Mouse (Mus musculus) stomach, embryonic 14.5 days (tissue): ENCODE measurements around the gene Crygn. TPM values are rescaled to one million over a fixed set of nuclear protein-coding genes. Genes with fewer than 3 reads are reported as not detected.

Source experiments
- ATAC-seq: fragments of 200-750 bp; cut with Nextera tagmentation; 2 replicates; pipeline ENCODE4 v1.8.0; 2017; ENCODE audit warnings: low read depth, moderate TSS enrichment; ENCODE audit not compliant: insufficient number of reproducible peaks, insufficient read depth, low FRiP score
- H3K27ac ChIP-seq: fragments of 300-500 bp; sonication (generic); 2 replicates; pipeline ENCODE4 v1.5.1; 2014; ENCODE audit warnings: mild to moderate bottlenecking, low read length, moderate library complexity, mixed read lengths
- H3K27me3 ChIP-seq: fragments of 300-500 bp; sonication (generic); 2 replicates; pipeline ENCODE4 v1.6.1; 2014; ENCODE audit warnings: low read length, control low read depth, mixed read lengths; ENCODE audit not compliant: control insufficient read depth, insufficient read depth
- H3K36me3 ChIP-seq: fragments of 300-500 bp; sonication (generic); 2 replicates; pipeline ENCODE4 v1.6.1; 2014; ENCODE audit warnings: mild to moderate bottlenecking, control low read depth, low read length, moderate library complexity, mixed read lengths; ENCODE audit not compliant: control insufficient read depth, insufficient read depth
- H3K4me1 ChIP-seq: fragments of 300-500 bp; sonication (generic); 2 replicates; pipeline ENCODE4 v1.6.1; 2014; ENCODE audit warnings: low read length, control low read depth, mixed read lengths; ENCODE audit not compliant: control insufficient read depth, insufficient read depth
- H3K4me2 ChIP-seq: fragments of 300-500 bp; sonication (generic); replicated peaks from 2 replicates; pipeline ENCODE4 v1.6.1; 2014; ENCODE audit warnings: low read depth, low read length, control low read depth
- H3K4me3 ChIP-seq: fragments of 300-500 bp; sonication (generic); 2 replicates; pipeline ENCODE4 v1.5.1; 2014; ENCODE audit warnings: low read depth, low read length, control low read depth
- H3K9ac ChIP-seq: fragments of 300-500 bp; sonication (generic); replicated peaks from 2 replicates; pipeline ENCODE4 v1.6.1; 2014; ENCODE audit warnings: low read depth, mild to moderate bottlenecking, control low read depth, low read length, moderate library complexity, mixed read lengths
- H3K9me3 ChIP-seq: fragments of 300-500 bp; sonication (generic); 2 replicates; pipeline ENCODE4 v1.6.1; 2016; ENCODE audit warnings: low read depth, low read length, control low read depth; ENCODE audit not compliant: control insufficient read depth
- WGBS: fragments of 180-500 bp; shearing (Covaris S2); extraction: QIAGEN DNeasy Blood & Tissue Kit; methylation state at CpG from one replicate; pipeline ENCODE4 v1.1.7; 2014; 5-methylcytosine and 5-hydroxymethylcytosine counted together
- polyA plus RNA-seq: library from polyadenylated mRNA; unstranded; fragments of >200 nt; fragmentation: Nextera tagmentation; extraction: Ambion mirVana; gene quantifications from 2 replicates; pipeline ENCODE4 v1.2.1, GENCODE M21; 2014

Gene Crygn
- polyA plus RNA-seq, 1 experiment from 2014 or later: 3.1 TPM

DNA sequence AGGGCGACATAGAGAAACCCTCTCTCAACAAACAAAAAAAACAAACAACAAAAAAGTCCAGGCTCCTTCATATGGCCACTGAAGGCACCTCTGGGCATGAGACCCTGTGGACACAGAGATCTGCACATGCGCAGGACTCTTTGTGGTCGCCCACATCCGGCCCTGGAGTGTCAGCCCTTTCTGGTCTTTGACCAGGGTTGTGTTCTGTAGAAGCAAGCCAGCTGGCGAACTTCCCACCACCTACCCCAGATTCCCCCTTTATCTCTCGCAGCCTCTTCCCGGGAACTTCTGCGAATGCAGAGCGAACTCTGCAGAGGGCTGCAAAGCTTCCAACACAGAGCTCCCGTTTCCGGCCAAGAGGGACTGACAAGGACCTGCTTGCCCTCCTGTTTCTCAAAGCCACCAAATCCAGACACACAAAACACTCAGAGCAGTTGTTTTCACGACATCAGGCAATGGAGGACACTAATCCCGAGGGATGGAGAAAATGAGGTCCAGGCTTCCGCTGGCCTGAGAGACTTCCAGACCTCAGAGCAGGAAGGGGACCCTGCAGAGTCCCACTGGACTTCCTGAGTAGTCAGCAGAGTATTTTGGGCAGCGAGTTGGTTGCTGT is 18.6 kb downstream of the Crygn start:
- no peak overlapping the region for H3K4me3 ChIP-seq
- H3K9me3 ChIP-seq: no peaks in the 10 kb centered on the region
- H3K4me1 ChIP-seq: peaks cover 17% of the 10 kb centered on the region; the same call in 1 of the 2 replicates
- H3K27me3 ChIP-seq: no peaks in the 10 kb centered on the region
- no peaks in the 10 kb centered on the region for H3K36me3 ChIP-seq
- ATAC-seq: no peak; the same call in 1 of the 2 replicates
- H3K9ac ChIP-seq: no peak overlapping the region
- H3K4me2 ChIP-seq: peak overlapping the region; percentile 10; the same call in 1 of the 2 replicates
- WGBS: 42% methylated on average over 15 of the region's 15 CpGs
- peak overlapping the region; percentile 58; the same call in 1 of the 2 replicates for H3K27ac ChIP-seq

DNA sequence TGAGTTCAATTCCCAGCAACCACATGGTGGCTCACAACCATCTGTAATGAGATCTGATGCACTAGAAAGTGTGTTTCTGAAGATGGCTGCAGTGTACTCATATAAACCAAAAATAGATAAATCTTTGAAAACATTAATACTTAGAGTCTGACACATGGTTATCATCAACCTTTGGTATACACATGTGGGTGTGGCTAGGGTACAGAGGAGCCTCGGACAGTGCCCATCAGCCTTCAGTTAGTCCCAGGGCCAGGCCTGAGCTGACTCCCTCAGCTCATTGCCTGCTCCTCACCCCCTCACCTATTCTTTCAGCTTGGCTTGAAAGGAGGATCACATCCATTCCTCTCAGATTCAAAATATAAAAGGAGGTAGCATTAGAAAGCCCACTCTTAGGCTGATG is 19.3 kb downstream of the Crygn start:
- no peak overlapping the region; the same call in 1 of the 2 replicates for H3K27ac ChIP-seq

DNA sequence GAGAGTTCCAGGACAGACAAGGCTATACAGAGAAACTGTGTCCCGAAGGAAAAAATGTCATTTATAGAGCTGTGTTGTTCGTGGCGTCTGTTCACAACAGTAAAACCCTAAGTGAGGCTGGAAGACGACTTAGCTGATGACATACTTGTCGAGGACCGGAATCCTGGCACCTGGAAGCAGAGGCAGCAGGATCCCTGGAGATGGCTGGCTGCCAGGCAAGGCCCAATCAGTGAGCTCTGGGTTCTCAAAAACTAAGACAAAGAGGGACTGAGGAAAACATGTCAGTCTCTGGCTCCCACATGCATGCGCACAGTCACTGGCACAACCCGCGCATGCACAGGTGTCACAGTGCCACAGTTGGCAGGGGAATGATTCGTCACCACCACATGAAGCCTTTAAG is 20.2 kb downstream of the Crygn start:
- Histone ChIP-seq H3K4me2 (no peak overlapping the region), H3K4me1 (peaks cover 25% of the 10 kb centered on the region; the same call in 1 of the 2 replicates), H3K27me3 (no peaks in the 10 kb centered on the region), H3K36me3 (no peaks in the 10 kb centered on the region), H3K27ac (no peak overlapping the region), H3K9me3 (no peaks in the 10 kb centered on the region), H3K4me3 (no peak overlapping the region), H3K9ac (no peak overlapping the region)
- ATAC-seq: no peak
- 93% methylated on average over 10 of the region's 10 CpGs for WGBS

More for the DNA sequence above, 19.3 kb downstream of the Crygn start:
- Histone ChIP-seq H3K36me3 (no peaks in the 10 kb centered on the region), H3K27me3 (no peaks in the 10 kb centered on the region), H3K4me1 (peaks cover 17% of the 10 kb centered on the region; the same call in 1 of the 2 replicates), H3K9ac (no peak overlapping the region), H3K9me3 (no peaks in the 10 kb centered on the region), H3K4me3 (no peak overlapping the region), H3K4me2 (no peak overlapping the region)
- ATAC-seq: no peak
- 80% methylated on average over 1 of the region's 1 CpGs for WGBS

DNA sequence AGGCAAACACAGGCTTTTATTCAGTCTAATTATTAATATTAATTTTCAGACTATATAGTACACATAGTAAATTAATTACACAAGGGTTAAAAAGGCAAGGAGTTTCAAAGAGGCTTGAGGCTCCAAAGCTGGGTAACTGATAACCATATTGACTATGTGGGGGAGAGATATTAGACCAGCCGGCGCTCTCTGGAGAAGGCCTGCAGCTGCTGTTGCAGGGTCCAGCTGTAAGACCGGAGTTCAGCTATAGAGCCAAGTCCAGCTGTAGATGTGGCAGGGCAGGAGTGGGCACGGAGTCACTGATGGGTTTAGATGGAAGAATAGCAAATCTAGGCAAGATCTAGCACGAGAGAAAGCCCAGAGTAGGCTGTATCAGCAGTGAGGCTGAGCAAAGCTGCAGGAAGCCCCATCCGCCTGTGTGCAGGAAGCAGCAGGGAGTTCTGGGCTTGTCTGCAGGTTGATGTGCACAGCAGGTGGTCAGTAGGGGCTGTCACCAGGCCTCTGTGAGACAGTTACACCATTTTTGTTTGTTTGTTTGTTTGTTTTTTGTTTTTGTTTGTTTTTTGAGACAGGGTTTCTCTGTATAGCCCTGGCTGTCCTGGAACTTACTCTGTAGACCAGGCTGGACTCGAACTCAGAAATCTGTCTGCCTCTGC is 23.9 kb downstream of the Crygn start:
- Histone ChIP-seq H3K4me2 (no peak overlapping the region), H3K27ac (no peak overlapping the region), H3K4me1 (peaks cover 18% of the 10 kb centered on the region; the same call in 1 of the 2 replicates), H3K4me3 (no peak overlapping the region), H3K9ac (no peak overlapping the region), H3K9me3 (no peaks in the 10 kb centered on the region), H3K36me3 (no peaks in the 10 kb centered on the region), H3K27me3 (no peaks in the 10 kb centered on the region)
- ATAC-seq: 0 out of 2 replicates have a peak, but pooled peaks have one; percentile 29
- WGBS: 39% methylated on average over 7 of the region's 7 CpGs

DNA sequence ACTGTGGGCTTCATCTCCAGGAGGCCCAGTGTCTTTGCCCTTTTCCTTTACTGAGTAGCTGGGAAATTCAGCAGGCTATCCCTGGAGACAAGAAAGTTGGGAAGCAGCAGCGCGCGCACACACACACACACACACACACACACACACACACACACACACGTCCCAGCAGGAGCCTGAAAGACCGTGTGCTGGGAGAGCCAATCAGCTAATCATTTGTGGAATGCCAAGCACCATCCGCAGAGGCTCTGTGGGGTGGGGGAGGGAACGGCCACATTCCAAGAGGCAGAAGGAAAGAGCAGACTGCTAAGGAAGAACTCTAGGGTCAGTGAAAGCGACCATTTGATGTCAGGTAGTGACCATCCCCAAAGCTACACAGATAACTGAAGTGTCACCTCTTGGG is 24.7 kb downstream of the Crygn start:
- peaks cover 16% of the 10 kb centered on the region; the same call in 1 of the 2 replicates for H3K4me1 ChIP-seq
- 4% methylated on average over 8 of the region's 8 CpGs for WGBS
- no peaks in the 10 kb centered on the region for H3K9me3 ChIP-seq
- ATAC-seq: peak; percentile 56; the same call in 1 of the 2 replicates
- peak overlapping the region; percentile 15; the same call in 1 of the 2 replicates for H3K27ac ChIP-seq
- H3K4me2 ChIP-seq: 0 out of 2 replicates have a peak overlapping the region, but pooled peaks have one; percentile 5
- H3K4me3 ChIP-seq: no peak overlapping the region
- H3K36me3 ChIP-seq: no peaks in the 10 kb centered on the region
- no peak overlapping the region for H3K9ac ChIP-seq
- H3K27me3 ChIP-seq: no peaks in the 10 kb centered on the region

DNA sequence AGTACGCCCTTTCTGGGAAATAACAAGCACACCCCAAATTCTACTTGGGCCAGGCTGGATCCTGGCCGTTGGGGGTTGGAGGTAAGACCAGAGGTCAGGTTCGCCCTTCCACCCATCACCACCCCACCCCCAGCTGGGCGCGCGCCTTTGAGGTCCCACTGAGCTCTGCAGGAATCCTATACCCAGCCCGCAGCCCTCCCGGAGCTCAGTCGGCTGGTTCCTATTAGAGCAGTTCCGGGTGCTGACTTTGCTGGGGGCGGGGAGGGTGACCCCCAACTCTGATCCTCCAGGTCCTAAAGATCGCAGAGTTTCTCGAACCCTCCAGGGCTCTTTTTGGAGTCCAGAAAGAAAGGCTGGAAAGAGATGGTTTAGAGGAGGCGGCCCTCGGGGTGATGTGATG is 26.8 kb downstream of the Crygn start:
- Histone ChIP-seq H3K4me1 (peaks cover 20% of the 10 kb centered on the region; the same call in 1 of the 2 replicates), H3K4me3 (peak overlapping the region; percentile 66), H3K4me2 (peak overlapping the region; percentile 93), H3K9ac (peak overlapping the region; percentile 73; the same call in 1 of the 2 replicates), H3K27me3 (no peaks in the 10 kb centered on the region), H3K9me3 (no peaks in the 10 kb centered on the region), H3K27ac (no peak overlapping the region), H3K36me3 (no peaks in the 10 kb centered on the region)
- 3% methylated on average over 15 of the region's 15 CpGs for WGBS
- ATAC-seq: peak; percentile 19; the same call in 1 of the 2 replicates

DNA sequence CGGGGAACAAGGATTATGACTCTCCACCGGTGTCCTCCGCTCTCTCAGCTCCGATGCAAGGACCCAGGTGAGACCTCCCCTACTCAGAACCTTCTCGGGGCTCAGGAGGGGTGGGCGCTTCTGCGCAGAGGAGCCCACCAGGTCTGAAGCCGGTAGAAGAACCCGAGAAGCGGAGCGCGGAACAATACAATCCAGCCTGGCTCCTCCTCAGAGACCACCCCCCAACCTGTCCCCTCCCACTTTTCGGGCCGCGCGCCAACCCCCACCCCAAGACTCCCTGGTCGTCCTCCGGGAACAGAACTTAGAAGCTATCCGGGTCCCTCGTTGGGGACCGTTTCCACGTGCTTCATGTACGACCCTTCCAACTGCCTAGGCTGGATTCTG is 27.3 kb downstream of the Crygn start, which contains the start of gene Wdr86:
Gene Wdr86, minus strand, starts transcription at position 240 of the 384 bp plus-strand sequence.
- Histone ChIP-seq H3K27ac (0 out of 2 replicates have a peak within 1 kb of the TSS, but pooled peaks have one; percentile 3), H3K4me3 (peak within 1 kb of the TSS; percentile 66), H3K9me3 (no peaks in the 10 kb centered on the region), H3K4me2 (peak within 1 kb of the TSS; percentile 93), H3K27me3 (no peaks in the 10 kb centered on the region), H3K36me3 (no peaks in the 10 kb centered on the region), H3K4me1 (peaks cover 23% of the 10 kb centered on the region; the same call in 1 of the 2 replicates), H3K9ac (peak within 1 kb of the TSS; percentile 73)
- WGBS: under 1% methylated on average over 23 of the region's 23 CpGs
- ATAC-seq: 0 out of 2 replicates have a peak, but pooled peaks have one; percentile 28

DNA sequence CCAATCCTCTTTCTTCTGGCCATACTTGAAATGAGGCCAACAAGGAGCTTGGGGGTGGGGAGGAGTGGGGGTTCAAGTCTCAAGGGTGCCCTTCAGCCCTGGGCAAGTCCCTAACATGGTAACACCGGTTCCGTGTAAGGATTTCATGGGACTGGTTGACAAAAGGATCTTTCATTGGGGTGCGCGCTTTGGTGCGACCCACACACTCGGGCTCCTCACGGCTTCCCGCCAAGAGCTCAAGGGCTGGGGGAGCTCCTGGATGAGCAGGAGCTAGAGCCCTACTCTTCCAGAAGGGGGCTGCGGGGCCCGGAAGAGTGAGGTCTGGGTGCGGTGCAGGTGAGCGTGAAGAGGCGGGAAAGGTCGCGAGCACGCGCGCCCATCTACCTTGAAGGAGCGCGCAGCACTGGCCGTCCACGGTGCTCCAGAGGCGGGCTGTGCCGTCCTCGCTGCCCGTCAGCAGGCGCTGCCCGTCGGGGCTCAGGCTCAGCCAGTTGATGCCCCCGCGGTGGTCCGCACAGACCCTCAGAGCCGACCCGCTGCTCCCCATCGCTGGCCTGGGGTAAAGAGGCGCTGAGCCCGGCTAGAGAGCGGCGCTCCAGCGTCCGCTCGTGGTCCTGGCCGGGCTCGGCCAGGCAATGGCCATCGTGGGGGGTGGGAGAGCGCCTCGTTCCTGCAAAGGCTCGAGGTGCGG is 27.9 kb downstream of the Crygn start:
- Histone ChIP-seq H3K4me2 (peak overlapping the region; percentile 93), H3K36me3 (no peaks in the 10 kb centered on the region), H3K27me3 (no peaks in the 10 kb centered on the region), H3K4me1 (peaks cover 26% of the 10 kb centered on the region), H3K27ac (0 out of 2 replicates have a peak overlapping the region, but pooled peaks have one; percentile 3), H3K9ac (peak overlapping the region; percentile 73), H3K4me3 (peak overlapping the region; percentile 66), H3K9me3 (no peaks in the 10 kb centered on the region)
- 2% methylated on average over 49 of the region's 49 CpGs for WGBS
- ATAC-seq: no peak
